Mouse (Mus musculus): ENCODE measurements at regions not wholly inside any gene's neighbourhood (a gene's known extent, or its start where the extent isn't known, plus 50 kb on each side); places are given as distances from the start of the nearest gene placed in this dataset.

DNA sequence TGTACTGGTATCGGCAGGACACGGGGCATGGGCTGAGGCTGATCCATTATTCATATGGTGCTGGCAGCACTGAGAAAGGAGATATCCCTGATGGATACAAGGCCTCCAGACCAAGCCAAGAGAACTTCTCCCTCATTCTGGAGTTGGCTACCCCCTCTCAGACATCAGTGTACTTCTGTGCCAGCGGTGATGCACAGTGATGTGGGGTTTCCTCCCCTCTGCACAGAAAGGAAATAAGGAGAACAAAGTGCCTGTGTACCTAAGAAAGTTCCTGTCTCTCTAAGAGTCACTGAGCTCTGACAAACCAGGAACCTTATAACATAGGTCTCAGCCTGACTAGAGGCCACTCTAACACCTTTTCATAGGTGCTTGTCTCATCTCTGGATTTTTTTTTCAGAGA, 86.3 kb upstream of the 2210010C04Rik start:
- no peak for DNase-seq (ENCODE audit: low spot score)

DNA sequence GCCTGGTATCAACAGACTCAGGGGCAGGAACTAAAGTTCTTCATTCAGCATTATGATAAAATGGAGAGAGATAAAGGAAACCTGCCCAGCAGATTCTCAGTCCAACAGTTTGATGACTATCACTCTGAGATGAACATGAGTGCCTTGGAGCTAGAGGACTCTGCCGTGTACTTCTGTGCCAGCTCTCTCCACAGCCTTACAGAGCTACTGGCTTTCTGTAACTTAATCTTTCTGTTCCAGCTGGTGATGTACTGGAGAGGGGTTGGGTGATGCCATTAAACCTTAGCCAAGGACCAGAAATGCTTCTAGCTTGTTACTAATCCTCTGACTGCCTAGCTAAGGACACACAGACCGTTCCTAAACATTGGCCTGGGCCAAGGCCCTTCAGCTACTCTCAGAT, 83.9 kb upstream of the 2210010C04Rik start:
- DNase-seq (ENCODE audit: low spot score) = no peak

- DNase-seq (ENCODE audit: low spot score) = peak; percentile 66
These were observed 83.1 kb upstream of the 2210010C04Rik start for GRCm38 (mm10) chr6:41118201-41118976.

GRCm38 (mm10) chr6:41113943-41114342, 78.6 kb upstream of the 2210010C04Rik start:
- DNase-seq (ENCODE audit: low spot score) = no peak

DNA sequence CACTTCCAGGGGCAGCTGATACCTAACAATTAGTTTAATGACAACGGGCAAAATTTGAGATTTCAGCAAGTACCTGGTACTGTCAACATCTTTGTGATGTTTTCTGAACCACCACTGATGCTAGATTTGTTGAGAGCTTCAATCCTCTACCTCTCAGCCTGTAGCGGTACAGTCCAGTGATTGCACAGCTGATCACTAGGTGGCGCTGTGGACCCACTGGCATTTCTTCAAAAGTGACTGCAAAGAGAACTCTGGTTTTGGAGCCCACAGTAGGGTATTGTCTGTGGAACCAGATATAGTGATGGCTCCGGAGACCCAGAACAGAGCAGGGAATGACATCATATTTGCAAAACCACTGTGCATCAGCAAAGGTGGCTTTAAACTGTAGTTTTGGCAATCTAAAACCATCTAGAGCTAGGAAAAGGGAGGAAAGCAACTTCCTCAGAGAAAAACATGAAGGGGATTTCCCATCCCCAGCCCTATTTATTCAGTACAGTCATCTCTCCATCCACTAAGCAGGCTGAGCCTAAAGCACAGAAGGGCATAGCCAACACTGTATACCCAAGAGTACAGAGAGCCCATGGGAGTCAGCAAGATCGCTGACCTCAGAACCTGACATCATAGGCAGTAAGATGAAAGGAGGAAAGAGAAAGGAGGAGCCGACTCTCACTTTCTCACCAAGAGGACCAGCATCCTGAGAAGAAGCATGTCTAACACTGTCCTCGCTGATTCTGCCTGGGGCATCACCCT, 77.7 kb upstream of the 2210010C04Rik start:
- peak; percentile 43 for DNase-seq (ENCODE audit: low spot score)

GRCm38 (mm10) chr6:41111829-41112228, 76.5 kb upstream of the 2210010C04Rik start:
- no peak for DNase-seq (ENCODE audit: low spot score)

DNA sequence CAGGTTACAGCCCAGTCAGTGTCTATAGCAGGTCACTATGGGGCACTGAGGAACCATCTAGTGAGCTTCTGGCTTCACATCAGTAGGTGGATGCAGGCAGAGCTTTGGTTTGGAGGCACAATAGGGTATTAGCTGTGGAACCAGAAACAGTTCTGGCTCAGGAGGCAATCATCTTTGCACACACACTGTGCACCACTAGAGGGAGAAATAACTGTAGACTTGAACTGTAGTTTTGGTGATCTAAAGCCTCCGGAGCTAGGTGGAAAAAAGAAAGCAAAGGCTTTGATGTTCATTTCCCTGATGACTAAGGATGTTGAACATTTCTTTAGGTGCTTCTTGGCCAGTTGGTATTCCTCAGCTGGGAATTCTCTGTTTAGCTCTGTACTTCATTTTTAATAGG, 73.6 kb upstream of the 2210010C04Rik start:
- DNase-seq (ENCODE audit: low spot score) = no peak

DNA sequence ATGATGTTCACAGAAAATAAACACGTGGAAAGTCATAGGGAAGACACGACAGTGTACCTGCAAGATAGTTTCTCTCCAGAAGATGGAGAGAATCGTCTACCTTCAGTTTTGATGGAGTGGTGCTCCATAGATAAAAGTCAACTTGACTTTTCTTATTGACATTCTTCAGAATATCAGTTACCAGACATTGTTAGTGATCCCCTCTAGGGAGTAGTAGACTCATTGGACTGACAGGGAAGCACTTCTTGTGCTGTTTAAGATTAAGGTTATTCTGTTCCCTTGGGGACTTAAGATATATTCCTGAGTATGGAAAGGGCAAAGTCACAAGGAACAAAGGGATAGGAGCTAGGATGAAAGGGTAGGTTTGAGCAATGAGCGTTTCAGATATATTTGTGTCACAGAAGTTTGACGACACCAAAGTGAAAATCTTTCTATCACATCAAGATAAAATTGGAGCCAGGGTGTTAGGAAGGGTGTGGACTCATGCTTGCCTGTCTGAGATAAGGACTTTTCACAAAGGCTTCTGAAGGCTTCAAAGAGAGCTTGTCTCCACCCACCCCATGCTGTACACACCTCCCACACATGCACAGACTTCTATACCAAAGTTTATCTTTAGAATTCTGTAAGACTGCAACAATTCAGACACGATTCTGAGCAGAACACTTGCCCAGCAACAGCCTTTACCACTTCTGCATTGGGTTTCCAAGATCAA, 68.5 kb upstream of the 2210010C04Rik start:
- no peak for DNase-seq (ENCODE audit: low spot score)

DNA sequence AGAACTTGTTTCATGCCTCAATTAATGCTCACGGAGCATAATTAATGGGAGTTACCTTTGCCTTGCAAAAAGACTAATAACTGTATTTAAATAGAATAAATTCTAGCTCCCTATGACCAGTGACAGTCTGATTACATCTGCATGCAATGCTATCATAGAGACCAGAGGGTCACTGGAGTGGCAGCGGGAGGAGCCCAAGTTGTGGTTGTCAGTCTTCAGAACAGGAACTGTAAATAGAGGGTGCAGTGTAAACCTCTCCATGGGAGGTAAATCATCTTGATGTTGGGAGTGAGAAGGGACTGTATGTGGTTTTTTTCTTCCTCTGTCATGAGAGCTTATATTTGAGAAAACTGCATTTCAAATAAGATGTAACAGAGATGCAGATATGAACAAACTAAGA, 66.7 kb upstream of the 2210010C04Rik start:
- no peak for DNase-seq (ENCODE audit: low spot score)

DNA sequence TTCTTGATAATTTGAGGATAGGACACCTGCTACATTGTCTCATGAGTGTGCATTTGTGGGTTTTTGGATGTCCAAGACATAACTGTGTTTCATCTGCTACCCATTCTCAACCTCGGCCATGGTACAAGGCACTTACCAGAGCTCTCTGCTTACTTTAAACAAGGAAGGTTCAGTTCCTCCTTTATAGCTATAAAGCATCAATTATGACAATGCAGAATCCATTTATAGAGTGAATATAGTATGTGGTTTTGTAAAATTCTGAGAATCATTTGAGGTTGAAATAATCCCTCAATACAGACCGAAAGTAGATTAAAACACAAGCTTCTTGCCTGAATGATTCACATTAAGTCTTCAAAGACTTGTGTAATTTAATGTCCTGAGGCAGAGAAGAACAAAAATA, 64.9 kb upstream of the 2210010C04Rik start:
- DNase-seq (ENCODE audit: low spot score) = no peak

- DNase-seq (ENCODE audit: low spot score) = no peak
These were observed 56.0 kb upstream of the 2210010C04Rik start for GRCm38 (mm10) chr6:41091177-41091829.

Data from ovary, postnatal 36 days (tissue).